Mouse (Mus musculus) megakaryocyte-erythroid progenitor cell, adult 5-6 weeks (primary cell): ENCODE results near the gene Ly6c2. TPM values are rescaled to one million over a fixed set of nuclear protein-coding genes. Genes with fewer than 3 reads are reported as not detected.

Experiments
- total RNA-seq, 2 experiments: library from RNA; stranded (forward) in 1 of 2; stranded (reverse) in 1 of 2; fragments of 200-1000, 215-1000 nt in 1 of 2; fragments of >200 nt in 1 of 2; fragmentation: Nextera tagmentation in 1 of 2; gene quantifications; 2 replicates each; pipeline ENCODE4 v1.2.3; 2014 to 2017

Ly6c2 gene
- total RNA-seq, 2 experiments from 2014 or later = 0.14 TPM; not detected in 1

Other genes starting within 250 kb of the Ly6c2 start
- 1.0 TPM in 1 of 2 replicates, not detected in the other for gene 2010109I03Rik, start 214.9 kb downstream of the Ly6c2 start, total RNA-seq (2014; fragmentation: Nextera tagmentation)
- not detected in 2 replicates for gene 2010109I03Rik, start 214.9 kb downstream of the Ly6c2 start, total RNA-seq (2017)
- not detected in 2 replicates for gene Ly6i, start 128.5 kb downstream of the Ly6c2 start, total RNA-seq (2014; fragmentation: Nextera tagmentation)
- gene Ly6i, start 128.5 kb downstream of the Ly6c2 start, total RNA-seq (2017) = not detected in 2 replicates
- 1.4 TPM in 1 of 2 replicates, not detected in the other for gene Ly6a, start 113.9 kb downstream of the Ly6c2 start, total RNA-seq (2014; fragmentation: Nextera tagmentation)
- gene Ly6a, start 113.9 kb downstream of the Ly6c2 start, total RNA-seq (2017) = not detected in 2 replicates
- gene Ly6c1, start 63.1 kb downstream of the Ly6c2 start, total RNA-seq (2014; fragmentation: Nextera tagmentation) = not detected in 2 replicates
- gene Ly6c1, start 63.1 kb downstream of the Ly6c2 start, total RNA-seq (2017) = not detected in 2 replicates
- not detected in 2 replicates for gene Ly6g, start 43.3 kb upstream of the Ly6c2 start, total RNA-seq (2014; fragmentation: Nextera tagmentation)
- 1.4 TPM in 1 of 2 replicates, not detected in the other for gene Ly6g, start 43.3 kb upstream of the Ly6c2 start, total RNA-seq (2017)
- gene BC025446, start 104.4 kb upstream of the Ly6c2 start, total RNA-seq (2014; fragmentation: Nextera tagmentation) = not detected in 2 replicates
- gene BC025446, start 104.4 kb upstream of the Ly6c2 start, total RNA-seq (2017) = not detected in 2 replicates
- gene Ly6f, start 156.5 kb upstream of the Ly6c2 start, total RNA-seq (2014; fragmentation: Nextera tagmentation) = not detected in 2 replicates
- not detected in 2 replicates for gene Ly6f, start 156.5 kb upstream of the Ly6c2 start, total RNA-seq (2017)